Mouse (Mus musculus): ENCODE data around the gene Dnajc15.

GRCm38 (mm10) chr14:77895951-77896350, 21.0 kb upstream of the Dnajc15 start:
- TF ChIP-seq CTCF (IDR thresholded peaks at IDR 0.05; ENCODE audit: low read depth, low read length) (no peak), TAL1 (conservative IDR thresholded peaks at IDR 0.05; ENCODE audit: low read depth, low read length) (no peak)

Measured in G1E (cell line).